Mouse (Mus musculus): Measurements from ENCODE around the gene G6pc. TPM values are rescaled to one million over a fixed set of nuclear protein-coding genes. Genes with fewer than 3 reads are reported as not detected.
"Not testable (repeated sequence)": the region's sequence is repeated elsewhere in the genome, so short reads cannot be mapped to it uniquely, and the experiment has no call there.

Gene G6pc
- polyA plus RNA-seq, 1 experiment from 2014 or later = not detected

- H3K4me2 ChIP-seq (ENCODE audit: low read depth, low read length) = no peak overlapping the region
- H3K9me3 ChIP-seq (replicated peaks; ENCODE audit: control insufficient read depth, low read length) = no peaks in the 10 kb centered on the region
- H3K27ac ChIP-seq (ENCODE audit: low read length) = no peak overlapping the region
- no peaks in the 10 kb centered on the region for H3K27me3 ChIP-seq (ENCODE audit: control insufficient read depth, insufficient read depth, low read length)
- no peak overlapping the region for H3K9ac ChIP-seq (ENCODE audit: low read length)
- H3K4me1 ChIP-seq (ENCODE audit: control insufficient read depth, insufficient read depth, low read length) = no peaks in the 10 kb centered on the region
- no peak overlapping the region for H3K4me3 ChIP-seq (ENCODE audit: low read length)
- 61% methylated on average over 7 of the region's 7 CpGs for WGBS
- H3K36me3 ChIP-seq (ENCODE audit: control insufficient read depth, insufficient read depth) = no peaks in the 10 kb centered on the region
- ATAC-seq (replicated peaks; ENCODE audit: extremely low read depth, insufficient read depth, low FRiP score) = no peak
These were observed 7.1 kb downstream of the G6pc start for GRCm38 (mm10) chr11:101374421-101374938.

- H3K9ac ChIP-seq (ENCODE audit: low read length); H3K4me1 ChIP-seq (ENCODE audit: control insufficient read depth, insufficient read depth, low read length); H3K4me3 ChIP-seq (ENCODE audit: low read length); H3K27me3 ChIP-seq (ENCODE audit: control insufficient read depth, insufficient read depth, low read length); H3K4me2 ChIP-seq (ENCODE audit: low read depth, low read length); H3K9me3 ChIP-seq (replicated peaks; ENCODE audit: control insufficient read depth, low read length); H3K27ac ChIP-seq (ENCODE audit: low read length); ATAC-seq (replicated peaks; ENCODE audit: extremely low read depth, insufficient read depth, low FRiP score); H3K36me3 ChIP-seq (ENCODE audit: control insufficient read depth, insufficient read depth): not testable (repeated sequence)
- 88% methylated on average over 8 of the region's 8 CpGs for WGBS
These were observed 10.8 kb downstream of the G6pc start for GRCm38 (mm10) chr11:101378196-101378595.

- Histone ChIP-seq H3K4me3 (ENCODE audit: low read length) (no peak overlapping the region), H3K4me1 (ENCODE audit: control insufficient read depth, insufficient read depth, low read length) (no peaks in the 10 kb centered on the region), H3K4me2 (ENCODE audit: low read depth, low read length) (no peak overlapping the region), H3K27me3 (ENCODE audit: control insufficient read depth, insufficient read depth, low read length) (no peaks in the 10 kb centered on the region), H3K36me3 (ENCODE audit: control insufficient read depth, insufficient read depth) (no peaks in the 10 kb centered on the region), H3K9me3 (replicated peaks; ENCODE audit: control insufficient read depth, low read length) (no peaks in the 10 kb centered on the region), H3K9ac (ENCODE audit: low read length) (no peak overlapping the region), H3K27ac (ENCODE audit: low read length) (no peak overlapping the region)
- WGBS = 81% methylated on average over 6 of the region's 6 CpGs
- ATAC-seq (replicated peaks; ENCODE audit: extremely low read depth, insufficient read depth, low FRiP score) = no peak
These were observed 11.6 kb downstream of the G6pc start for GRCm38 (mm10) chr11:101378926-101379325.

- Histone ChIP-seq H3K4me1 (ENCODE audit: control insufficient read depth, insufficient read depth, low read length) (no peaks in the 10 kb centered on the region), H3K36me3 (ENCODE audit: control insufficient read depth, insufficient read depth) (no peaks in the 10 kb centered on the region), H3K9ac (ENCODE audit: low read length) (no peak overlapping the region), H3K27ac (ENCODE audit: low read length) (no peak overlapping the region), H3K9me3 (replicated peaks; ENCODE audit: control insufficient read depth, low read length) (no peaks in the 10 kb centered on the region), H3K4me2 (ENCODE audit: low read depth, low read length) (no peak overlapping the region), H3K4me3 (ENCODE audit: low read length) (no peak overlapping the region), H3K27me3 (ENCODE audit: control insufficient read depth, insufficient read depth, low read length) (no peaks in the 10 kb centered on the region)
- ATAC-seq (replicated peaks; ENCODE audit: extremely low read depth, insufficient read depth, low FRiP score) = no peak
- WGBS = 33% methylated on average over 4 of the region's 4 CpGs
These were observed 14.5 kb downstream of the G6pc start for GRCm38 (mm10) chr11:101381817-101382216.

GRCm38 (mm10) chr11:101395110-101395509 lies 27.7 kb downstream of the G6pc start:
- ATAC-seq (replicated peaks; ENCODE audit: extremely low read depth, insufficient read depth, low FRiP score) = peak; percentile 52; the same call in 1 of the 2 replicates
- H3K27me3 ChIP-seq (ENCODE audit: control insufficient read depth, insufficient read depth, low read length) = no peaks in the 10 kb centered on the region
- 3% methylated on average over 8 of the region's 8 CpGs for WGBS
- H3K27ac ChIP-seq (ENCODE audit: low read length) = no peak overlapping the region
- H3K36me3 ChIP-seq (ENCODE audit: control insufficient read depth, insufficient read depth) = no peaks in the 10 kb centered on the region
- no peaks in the 10 kb centered on the region for H3K9me3 ChIP-seq (replicated peaks; ENCODE audit: control insufficient read depth, low read length)
- H3K4me1 ChIP-seq (ENCODE audit: control insufficient read depth, insufficient read depth, low read length) = no peaks in the 10 kb centered on the region
- H3K4me3 ChIP-seq (ENCODE audit: low read length) = no peak overlapping the region
- no peak overlapping the region for H3K9ac ChIP-seq (ENCODE audit: low read length)
- H3K4me2 ChIP-seq (ENCODE audit: low read depth, low read length) = no peak overlapping the region

GRCm38 (mm10) chr11:101415306-101415705 lies 47.9 kb downstream of the G6pc start:
- Histone ChIP-seq H3K4me2 (ENCODE audit: low read depth, low read length) (no peak overlapping the region), H3K4me3 (ENCODE audit: low read length) (no peak overlapping the region), H3K9me3 (replicated peaks; ENCODE audit: control insufficient read depth, low read length) (no peaks in the 10 kb centered on the region), H3K4me1 (ENCODE audit: control insufficient read depth, insufficient read depth, low read length) (peaks cover 5% of the 10 kb centered on the region), H3K27ac (ENCODE audit: low read length) (no peak overlapping the region), H3K36me3 (ENCODE audit: control insufficient read depth, insufficient read depth) (peaks cover 11% of the 10 kb centered on the region), H3K27me3 (ENCODE audit: control insufficient read depth, insufficient read depth, low read length) (no peaks in the 10 kb centered on the region), H3K9ac (ENCODE audit: low read length) (no peak overlapping the region)
- 77% methylated on average over 2 of the region's 2 CpGs for WGBS
- no peak for ATAC-seq (replicated peaks; ENCODE audit: extremely low read depth, insufficient read depth, low FRiP score)

GRCm38 (mm10) chr11:101416433-101417100 lies 49.2 kb downstream of the G6pc start:
- WGBS = 1% methylated on average over 11 of the region's 11 CpGs
- Histone ChIP-seq H3K9me3 (replicated peaks; ENCODE audit: control insufficient read depth, low read length) (no peaks in the 10 kb centered on the region), H3K27me3 (ENCODE audit: control insufficient read depth, insufficient read depth, low read length) (no peaks in the 10 kb centered on the region), H3K4me3 (ENCODE audit: low read length) (peak overlapping the region; percentile 82), H3K4me1 (ENCODE audit: control insufficient read depth, insufficient read depth, low read length) (peaks cover 5% of the 10 kb centered on the region), H3K27ac (ENCODE audit: low read length) (peak overlapping the region; percentile 66), H3K36me3 (ENCODE audit: control insufficient read depth, insufficient read depth) (peaks cover 9% of the 10 kb centered on the region), H3K4me2 (ENCODE audit: low read depth, low read length) (peak overlapping the region; percentile 67), H3K9ac (ENCODE audit: low read length) (peak overlapping the region; percentile 84)
- ATAC-seq (replicated peaks; ENCODE audit: extremely low read depth, insufficient read depth, low FRiP score) = no peak

- Histone ChIP-seq H3K9ac (ENCODE audit: low read length) (peak within 1 kb of the TSS; percentile 84), H3K4me3 (ENCODE audit: low read length) (peak within 1 kb of the TSS; percentile 82), H3K27ac (ENCODE audit: low read length) (peak within 1 kb of the TSS; percentile 66), H3K27me3 (ENCODE audit: control insufficient read depth, insufficient read depth, low read length) (no peaks in the 10 kb centered on the region), H3K9me3 (replicated peaks; ENCODE audit: control insufficient read depth, low read length) (no peaks in the 10 kb centered on the region), H3K4me2 (ENCODE audit: low read depth, low read length) (peak within 1 kb of the TSS; percentile 67), H3K36me3 (ENCODE audit: control insufficient read depth, insufficient read depth) (peaks cover 8% of the 10 kb centered on the region; the same call in 1 of the 2 replicates), H3K4me1 (ENCODE audit: control insufficient read depth, insufficient read depth, low read length) (peaks cover 7% of the 10 kb centered on the region)
- under 1% methylated on average over 45 of the region's 45 CpGs for WGBS
- ATAC-seq (replicated peaks; ENCODE audit: extremely low read depth, insufficient read depth, low FRiP score) = peak; percentile 78
These were observed 49.9 kb downstream of the G6pc start, which contains the start of gene Aarsd1 for GRCm38 (mm10) chr11:101417101-101417855. Gene Aarsd1 (minus strand): TSS chr11:101417615.

GRCm38 (mm10) chr11:101418991-101419390 lies 51.6 kb downstream of the G6pc start:
- 56% methylated on average over 6 of the region's 6 CpGs for WGBS
- Histone ChIP-seq H3K4me2 (ENCODE audit: low read depth, low read length) (no peak overlapping the region), H3K27me3 (ENCODE audit: control insufficient read depth, insufficient read depth, low read length) (no peaks in the 10 kb centered on the region), H3K36me3 (ENCODE audit: control insufficient read depth, insufficient read depth) (peaks cover 8% of the 10 kb centered on the region; the same call in 1 of the 2 replicates), H3K9ac (ENCODE audit: low read length) (no peak overlapping the region), H3K4me1 (ENCODE audit: control insufficient read depth, insufficient read depth, low read length) (peaks cover 7% of the 10 kb centered on the region), H3K27ac (ENCODE audit: low read length) (no peak overlapping the region), H3K9me3 (replicated peaks; ENCODE audit: control insufficient read depth, low read length) (no peaks in the 10 kb centered on the region), H3K4me3 (ENCODE audit: low read length) (no peak overlapping the region)
- no peak for ATAC-seq (replicated peaks; ENCODE audit: extremely low read depth, insufficient read depth, low FRiP score)

Measured in heart, embryonic 16.5 days (tissue).